Mouse (Mus musculus): ENCODE measurements around the gene Ndufa12.

Gene Ndufa12

DNA sequence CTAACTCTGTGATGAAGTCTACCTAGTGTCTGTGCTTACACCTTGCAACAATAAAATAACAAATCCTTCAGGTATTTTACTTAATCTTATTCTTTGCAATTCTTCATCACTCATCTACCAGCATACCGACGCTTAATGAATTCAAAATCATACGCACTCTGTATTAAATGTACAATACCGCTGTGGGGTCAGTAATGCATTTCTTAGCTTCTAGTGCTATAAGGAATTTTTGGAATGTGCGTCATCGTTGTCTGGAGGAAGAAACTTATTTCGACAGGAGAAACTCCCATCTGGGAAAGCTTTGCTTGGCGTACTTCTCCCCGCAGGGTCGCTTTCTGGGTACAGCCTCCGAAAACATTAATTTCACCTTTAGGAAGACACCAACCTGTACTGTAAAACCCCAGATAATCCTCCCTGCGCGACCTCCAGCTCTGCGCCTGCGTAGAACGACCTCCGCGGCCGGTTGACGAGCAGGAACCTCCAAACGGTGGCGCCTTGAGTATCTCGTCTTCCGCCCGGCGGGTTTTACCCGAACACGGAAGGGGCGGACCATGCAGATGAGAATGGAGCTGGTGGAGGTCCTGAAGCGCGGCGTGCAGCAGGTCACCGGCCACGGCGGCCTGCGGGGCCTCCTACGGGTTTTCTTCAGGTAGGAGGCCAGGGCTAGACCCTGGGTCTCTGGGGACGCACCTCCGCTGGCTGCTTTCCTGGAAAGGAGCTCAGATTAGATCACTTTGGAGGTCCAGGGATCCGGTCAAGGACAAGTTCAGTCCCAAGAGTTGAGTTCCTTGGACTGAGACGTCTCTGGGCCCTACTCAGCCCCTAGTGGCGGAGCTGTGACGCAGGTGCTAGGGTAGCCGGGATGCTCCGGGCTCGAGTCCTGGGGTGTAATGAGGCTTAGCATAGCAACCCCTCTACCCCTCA is at the start of gene Ndufa12:
TSS of gene Ndufa12 (plus strand) at position 239 of the 924 bp plus-strand sequence.
- peak; percentile 95 for DNase-seq (ENCODE audit: low spot score)

- no peak for DNase-seq (ENCODE audit: low spot score)
These were observed 47.0 kb upstream of the Ndufa12 start for GRCm38 (mm10) chr10:94151488-94151887.

DNA sequence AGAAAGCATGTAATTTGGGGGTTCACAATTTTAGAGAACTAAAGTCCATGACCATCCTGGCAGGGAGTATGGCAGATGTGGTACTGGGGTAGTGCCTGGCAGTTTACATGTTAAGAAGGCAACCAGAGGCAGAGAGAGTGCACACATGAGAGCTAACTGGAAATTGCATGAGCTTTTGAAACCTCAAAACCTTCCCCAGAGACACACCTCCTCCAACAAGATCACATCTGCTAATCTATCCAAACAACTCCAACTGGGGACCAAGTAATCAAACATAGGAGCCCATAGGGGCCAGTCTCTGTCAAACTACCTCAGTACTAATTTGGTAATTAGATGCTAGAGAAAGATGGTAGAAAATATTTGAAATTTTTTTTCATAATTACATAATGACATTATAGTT is 44.7 kb upstream of the Ndufa12 start:
- DNase-seq (ENCODE audit: low spot score), result no peak

DNA sequence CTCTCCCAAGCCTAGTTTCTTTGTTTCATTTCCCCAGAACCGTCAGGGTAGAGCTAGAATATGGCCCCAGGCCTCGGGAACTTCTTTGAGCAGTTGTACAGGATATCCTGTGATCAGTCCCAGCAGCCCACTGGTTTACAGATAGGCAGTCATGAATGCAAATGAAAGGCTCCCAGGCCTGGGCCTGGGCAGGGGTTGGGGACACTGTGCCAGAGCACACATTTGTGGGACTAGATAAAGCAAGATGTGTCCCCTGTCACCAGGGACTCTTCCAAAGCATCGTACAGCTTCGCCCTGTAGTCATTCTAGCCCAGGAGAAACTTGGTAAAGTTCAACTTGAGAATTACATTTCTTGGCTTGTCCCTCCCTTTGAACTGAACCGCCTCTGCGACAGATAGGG is 39.6 kb upstream of the Ndufa12 start:
- no peak for DNase-seq (ENCODE audit: low spot score)

- no peak for DNase-seq (ENCODE audit: low spot score)
These were observed 39.1 kb upstream of the Ndufa12 start for GRCm38 (mm10) chr10:94159406-94159805.

GRCm38 (mm10) chr10:94161051-94161765 is 37.3 kb upstream of the Ndufa12 start:
- DNase-seq (ENCODE audit: low spot score), result no peak

DNA sequence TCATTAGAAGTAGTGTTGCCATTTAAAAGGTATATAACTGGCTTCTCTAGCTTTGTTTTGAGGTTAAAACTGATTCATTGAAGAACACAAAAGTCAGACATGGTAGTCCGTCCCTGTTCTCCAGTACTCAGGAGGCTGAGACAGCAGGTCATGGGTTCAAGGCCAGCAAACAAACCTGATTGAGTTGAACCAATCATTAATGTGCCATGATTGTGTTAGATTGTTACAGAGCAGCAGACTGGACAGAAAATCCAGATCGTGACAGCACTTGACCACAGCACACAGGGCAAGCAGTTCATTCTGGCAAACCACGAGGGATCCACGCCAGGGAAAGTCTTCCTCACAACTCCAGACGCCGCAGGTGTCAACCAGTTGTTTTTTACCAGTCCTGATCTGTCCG is 36.5 kb upstream of the Ndufa12 start:
- no peak for DNase-seq (ENCODE audit: low spot score)

- no peak for DNase-seq (ENCODE audit: low spot score)
These were observed 34.2 kb upstream of the Ndufa12 start for GRCm38 (mm10) chr10:94164104-94164845.

DNA sequence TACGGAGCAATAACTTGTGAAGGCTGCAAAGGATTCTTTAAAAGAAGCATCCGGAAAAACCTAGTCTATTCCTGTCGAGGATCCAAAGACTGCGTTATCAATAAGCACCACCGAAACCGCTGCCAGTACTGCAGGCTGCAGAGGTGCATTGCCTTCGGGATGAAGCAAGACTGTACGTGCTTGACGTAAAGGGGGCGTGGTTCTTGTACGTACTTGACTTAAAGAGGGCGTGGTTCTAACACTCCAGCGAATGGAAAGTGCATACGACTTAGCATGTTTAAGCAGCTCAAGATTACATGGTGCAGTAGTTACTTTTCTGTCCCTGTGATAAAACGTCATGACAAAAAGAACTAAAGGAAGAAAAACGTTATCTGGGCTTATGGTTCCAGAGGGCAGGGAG is 33.1 kb upstream of the Ndufa12 start:
- DNase-seq (ENCODE audit: low spot score), result no peak

DNA sequence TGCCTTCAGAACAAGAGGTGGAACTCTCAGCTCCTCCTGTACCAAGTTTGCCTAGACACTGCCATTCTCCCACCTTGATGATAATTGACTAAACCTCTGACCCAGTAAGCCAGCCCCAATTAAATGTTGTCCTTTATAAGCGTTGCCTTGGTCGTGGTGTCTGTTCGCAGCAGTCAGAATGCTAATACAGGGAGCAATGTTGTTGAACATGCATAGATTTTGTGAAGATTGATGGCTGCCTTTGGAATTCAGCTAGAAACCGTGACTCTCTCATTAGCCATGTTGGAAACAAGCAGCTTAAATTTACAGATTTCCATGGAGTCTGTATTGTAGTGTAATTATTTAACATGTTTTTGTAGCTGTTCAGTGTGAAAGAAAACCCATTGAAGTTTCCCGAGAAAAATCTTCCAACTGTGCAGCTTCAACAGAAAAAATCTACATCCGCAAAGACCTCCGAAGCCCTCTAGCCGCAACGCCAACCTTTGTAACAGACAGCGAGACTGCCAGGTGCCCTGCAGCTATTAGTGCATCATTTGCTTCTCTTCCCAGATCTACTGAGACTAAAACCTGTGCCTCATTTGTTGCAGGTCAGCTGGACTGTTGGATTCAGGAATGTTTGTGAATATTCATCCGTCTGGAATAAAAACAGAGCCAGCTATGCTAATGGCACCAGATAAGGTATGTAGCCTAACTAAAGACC is 31.3 kb upstream of the Ndufa12 start:
- DNase-seq (ENCODE audit: low spot score), result no peak

DNA sequence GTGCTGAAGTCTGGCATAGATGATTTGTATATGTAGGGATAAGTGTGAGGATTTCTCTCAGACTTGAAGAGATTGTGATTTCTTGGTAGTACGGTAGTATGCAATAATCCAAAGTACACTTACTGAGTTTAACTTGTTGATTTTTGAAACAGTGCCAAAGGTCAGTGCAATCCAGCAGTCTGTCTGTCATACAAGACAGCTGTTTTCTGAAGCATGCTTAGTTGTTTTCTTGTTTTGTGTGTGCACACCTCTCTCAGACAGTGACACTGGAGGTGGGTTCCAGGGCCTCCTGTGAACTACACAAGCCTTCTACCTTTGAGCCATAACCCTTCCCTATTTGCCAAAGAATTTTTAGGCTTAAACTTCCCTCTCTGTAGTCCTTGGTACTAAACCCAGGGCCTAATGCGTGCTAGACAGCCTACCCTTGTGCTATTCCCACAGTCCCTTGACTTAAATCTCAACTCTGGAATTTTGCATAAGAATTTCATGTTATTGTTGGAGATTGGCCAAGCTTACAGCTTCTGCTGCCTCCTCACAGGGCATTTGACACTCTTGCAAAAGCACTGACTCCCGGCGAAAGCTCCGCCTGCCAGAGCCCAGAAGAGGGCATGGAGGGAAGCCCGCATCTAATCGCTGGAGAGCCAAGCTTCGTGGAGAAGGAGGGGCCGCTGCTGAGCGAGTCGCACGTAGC is 26.9 kb upstream of the Ndufa12 start:
- no peak for DNase-seq (ENCODE audit: low spot score)

DNA sequence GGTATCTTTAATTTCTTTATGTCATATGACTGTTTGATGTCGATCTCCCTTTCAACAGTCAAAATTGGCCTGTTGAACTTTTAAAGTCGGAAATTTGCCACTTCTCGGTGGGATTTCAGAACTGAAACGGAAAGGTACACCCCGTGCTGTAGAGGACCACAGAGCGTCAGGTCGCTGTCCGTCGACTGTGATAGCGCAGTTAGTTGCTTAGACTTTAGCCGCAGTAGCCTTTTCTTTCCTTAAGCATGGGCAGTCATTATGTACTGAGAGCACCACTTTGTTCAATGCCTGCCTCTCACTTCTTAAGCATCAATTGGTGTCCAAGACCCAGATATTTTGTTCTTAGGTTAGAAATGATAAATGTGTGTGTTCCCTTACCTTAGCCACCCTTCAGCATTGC is 26.4 kb upstream of the Ndufa12 start:
- DNase-seq (ENCODE audit: low spot score), result no peak

DNA sequence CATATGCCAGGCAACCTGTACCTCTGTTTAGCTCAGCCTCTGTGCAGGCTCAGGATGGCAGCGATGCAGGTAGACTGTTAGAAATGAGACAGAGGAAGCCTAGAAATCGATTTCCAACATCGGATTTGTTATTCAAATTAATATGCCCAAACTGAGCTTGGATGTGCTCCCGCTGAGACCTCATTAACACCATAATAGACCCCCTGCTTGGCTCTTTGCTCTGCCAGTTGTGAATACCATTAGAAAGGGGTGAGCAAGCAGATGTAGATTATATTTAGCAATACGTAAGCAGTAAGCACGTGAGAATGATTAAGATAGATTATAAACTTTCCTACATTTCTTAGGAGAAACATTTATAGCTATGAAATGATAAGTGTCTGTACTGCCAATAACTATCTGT is 25.8 kb upstream of the Ndufa12 start:
- DNase-seq (ENCODE audit: low spot score), result no peak

DNA sequence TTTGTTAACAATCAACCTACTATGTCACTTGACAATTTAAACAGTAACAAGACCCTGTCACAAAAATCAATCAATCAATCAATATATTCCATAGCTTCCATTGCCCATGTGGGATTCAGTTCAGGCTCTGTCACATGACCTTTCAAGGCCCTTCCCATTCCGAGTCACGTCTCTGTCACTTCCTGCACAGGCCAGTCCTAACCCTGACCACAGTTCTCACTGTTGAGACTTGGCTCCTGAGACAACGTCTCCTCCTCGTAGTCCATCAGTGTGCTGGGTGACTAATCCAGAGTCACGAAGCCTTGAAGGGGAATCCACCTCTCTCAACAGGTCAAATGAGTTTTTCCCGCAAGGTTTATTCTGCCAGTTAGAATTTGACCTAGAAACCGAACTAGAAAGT is 23.9 kb upstream of the Ndufa12 start:
- no peak for DNase-seq (ENCODE audit: low spot score)

GRCm38 (mm10) chr10:94183199-94183598 is 15.3 kb upstream of the Ndufa12 start:
- peak; percentile 22 for DNase-seq (ENCODE audit: low spot score)

GRCm38 (mm10) chr10:94204973-94205372 is 6.5 kb downstream of the Ndufa12 start:
- DNase-seq (ENCODE audit: low spot score), result no peak

GRCm38 (mm10) chr10:94210718-94211618 is 12.4 kb downstream of the Ndufa12 start:
- DNase-seq (ENCODE audit: low spot score), result peak; percentile 46

DNA sequence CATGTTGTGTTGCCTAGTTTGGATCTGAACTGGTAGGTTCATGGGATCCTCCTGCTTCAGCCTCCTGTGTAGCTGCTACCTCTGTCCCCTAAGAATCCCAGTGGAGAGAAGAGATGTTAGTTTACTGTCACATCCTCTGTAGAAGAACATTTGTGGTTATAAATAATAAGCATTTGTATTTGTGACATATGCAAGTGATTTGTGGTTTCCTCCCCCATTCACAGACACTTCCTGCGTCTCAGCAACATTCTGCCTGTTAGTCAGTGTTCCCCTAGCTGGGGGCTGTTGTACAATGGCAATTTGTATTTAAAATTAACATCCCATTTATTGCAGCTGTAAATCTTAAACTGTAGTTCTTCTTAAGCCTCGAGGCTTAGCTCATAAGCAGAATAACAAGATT is 13.2 kb downstream of the Ndufa12 start:
- no peak for DNase-seq (ENCODE audit: low spot score)

DNA sequence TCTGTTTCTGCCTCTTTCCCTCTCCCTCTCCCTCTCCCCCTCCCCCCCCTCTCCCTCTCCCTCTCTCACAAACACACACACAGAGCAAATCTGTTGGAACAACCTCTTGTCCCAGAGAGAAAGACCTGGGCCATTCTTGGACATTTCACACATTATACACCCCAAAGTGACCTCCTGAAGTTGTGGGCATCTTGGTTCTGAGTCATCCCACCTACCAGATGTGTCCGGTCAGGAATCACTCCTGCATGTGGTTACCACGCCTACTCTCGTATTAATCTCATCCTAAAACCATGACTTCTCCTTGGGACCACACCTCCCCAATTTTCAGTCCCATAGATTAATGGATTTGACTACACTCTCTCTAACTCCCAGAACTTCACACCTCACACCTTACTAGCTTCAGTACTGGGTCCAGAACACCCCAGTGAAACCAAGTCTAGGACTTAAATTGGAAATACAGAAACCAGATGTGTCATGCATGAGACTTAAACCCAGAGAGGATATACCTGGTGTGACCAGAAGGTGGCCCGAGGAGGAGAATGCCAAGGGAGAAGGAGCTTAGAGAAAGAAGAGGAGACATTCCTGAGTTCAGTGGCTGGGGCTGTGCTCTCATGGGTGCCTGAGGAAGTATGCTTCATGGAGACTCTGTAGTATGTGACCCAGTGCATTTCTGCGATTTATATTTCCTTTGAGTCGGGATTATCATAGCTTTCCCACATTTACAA is 26.7 kb downstream of the Ndufa12 start:
- DNase-seq (ENCODE audit: low spot score), result peak; percentile 23

All from retina, embryonic 14.5 days (tissue).